Comparison of ENCODE assay signal across 21 mouse cellular contexts in genomic region chr4:55763112-55763511, GRCm38 (mm10).
"Had no signal": no experiment of that assay in that cellular context is flagged by ENCODE, and none has a peak within 500 bp of the region (broad histone marks: within the 10 kb centered on the region; RNA-seq: fewer than 3 reads in every experiment).

No protein-coding gene starts in this region.

- H3K9ac ChIP-seq: limb, embryonic 13.5 days; liver, embryonic 13.5 days; lung, embryonic 14.5 days; neural tube, embryonic 12.5 days; neural tube, embryonic 15.5 days had no signal

- H3K36me3 ChIP-seq: limb, embryonic 10.5 days; limb, embryonic 13.5 days; liver, embryonic 13.5 days; neural tube, embryonic 12.5 days; neural tube, embryonic 15.5 days had no signal

- ATAC-seq: lung, postnatal 0 days had no signal

- H3K27me3 ChIP-seq: limb, embryonic 13.5 days; liver, embryonic 13.5 days; neural tube, embryonic 12.5 days; neural tube, embryonic 15.5 days had no signal

- H3K9me3 ChIP-seq: limb, embryonic 10.5 days; limb, embryonic 13.5 days; liver, embryonic 13.5 days; neural tube, embryonic 12.5 days; neural tube, embryonic 15.5 days had no signal

- H3K4me2 ChIP-seq: limb, embryonic 13.5 days; liver, embryonic 13.5 days; lung, embryonic 14.5 days; midbrain, embryonic 11.5 days; neural tube, embryonic 12.5 days; neural tube, embryonic 15.5 days had no signal

- DNase-seq: kidney, adult 18-20 months; kidney, adult 9 months; kidney, postnatal 14 days; layer of hippocampus, adult 9-11 months; liver; liver, embryonic 13.5 days; lung, embryonic 14.5 days; lung, postnatal 4 days; midbrain, embryonic 14.5 days; right cerebral cortex, adult 18-20 months; right cerebral cortex, postnatal 14 days; right cerebral cortex, postnatal 4 days; thymus, postnatal 25 days had no signal

- H3K4me3 ChIP-seq: layer of hippocampus, adult 2 months; limb, embryonic 10.5 days; limb, embryonic 13.5 days; liver, embryonic 13.5 days; neural tube, embryonic 12.5 days; neural tube, embryonic 15.5 days had no signal

- H3K27ac ChIP-seq: layer of hippocampus, adult 2 months; limb, embryonic 10.5 days; limb, embryonic 13.5 days; liver, embryonic 13.5 days; neural tube, embryonic 12.5 days; neural tube, embryonic 15.5 days; stomach, postnatal 0 days had no signal

- H3K4me1 ChIP-seq: limb, embryonic 10.5 days; liver, embryonic 13.5 days; neural tube, embryonic 12.5 days; neural tube, embryonic 15.5 days had no signal
